Mouse (Mus musculus) liver, embryonic 14.5 days (tissue): ENCODE measurements around the gene Smim14. TPM values are rescaled to one million over a fixed set of nuclear protein-coding genes. Genes with fewer than 3 reads are reported as not detected.

Experiments
- ATAC-seq: fragments of 200-750 bp; cut with Nextera tagmentation; 2 replicates; pipeline ENCODE4 v1.8.0; 2017; ENCODE audit warnings: moderate number of reproducible peaks, mild to moderate bottlenecking, moderate library complexity; ENCODE audit not compliant: insufficient read depth
- DNase-seq, 3 experiments: peaks; one replicate each; pipeline ENCODE4 v3.0.0-alpha.2; 2012 to 2013; ENCODE audit warnings: low read depth in 3 of 3, low spot score in 3 of 3
- H3K27ac ChIP-seq: fragments of 300-500 bp; sonication (generic); 2 replicates; pipeline ENCODE4 v1.5.1; 2014; ENCODE audit warnings: moderate library complexity, mild to moderate bottlenecking, control low read depth, inconsistent platforms
- H3K27me3 ChIP-seq: fragments of 300-500 bp; sonication (generic); 2 replicates; pipeline ENCODE4 v1.6.1; 2014; ENCODE audit warnings: mild to moderate bottlenecking, low read length, moderate library complexity; ENCODE audit not compliant: control insufficient read depth, insufficient read depth
- H3K36me3 ChIP-seq: fragments of 300-500 bp; sonication (generic); replicated peaks from 2 replicates; pipeline ENCODE4 v1.6.1; 2014; ENCODE audit warnings: low read depth; ENCODE audit not compliant: control insufficient read depth, insufficient read depth
- H3K4me1 ChIP-seq, 2 experiments: fragments of 200-500 bp in 1 of 2; fragments of 300-500 bp in 1 of 2; sonication (generic) in 1 of 2; replicated peaks; 2 replicates each; pipeline ENCODE4 v1.6.1; 2012 to 2014; ENCODE audit warnings: antibody characterized with exemption in 1 of 2, inconsistent platforms in 1 of 2, low read length in 1 of 2; ENCODE audit not compliant: control insufficient read depth in 2 of 2, insufficient read depth in 2 of 2
- H3K4me2 ChIP-seq: fragments of 300-500 bp; sonication (generic); 2 replicates; pipeline ENCODE4 v1.6.1; 2014; ENCODE audit warnings: low read depth, mild to moderate bottlenecking, control low read depth, moderate library complexity
- H3K4me3 ChIP-seq, 2 experiments: fragments of 200-500 bp in 1 of 2; fragments of 300-500 bp in 1 of 2; sonication (generic) in 1 of 2; 2 replicates each; pipeline ENCODE4 v1.5.1; 2012 to 2014; ENCODE audit warnings: low read depth in 2 of 2, low read length in 2 of 2, mild to moderate bottlenecking in 2 of 2, control low read depth in 1 of 2, inconsistent platforms in 1 of 2, moderate library complexity in 1 of 2; ENCODE audit not compliant: insufficient read depth in 1 of 2
- H3K9ac ChIP-seq: fragments of 300-500 bp; sonication (generic); replicated peaks from 2 replicates; pipeline ENCODE4 v1.6.1; 2014; ENCODE audit warnings: mild to moderate bottlenecking, control low read depth, moderate library complexity
- H3K9me3 ChIP-seq: fragments of 300-500 bp; sonication (generic); 2 replicates; pipeline ENCODE4 v1.6.1; 2016; ENCODE audit warnings: low read length, mixed read lengths; ENCODE audit not compliant: control insufficient read depth
- CTCF ChIP-seq: IDR thresholded peaks from 2 replicates; pipeline ENCODE4 v1.5.1; 2016; ENCODE audit warnings: antibody characterized with exemption, low read depth, control low read depth
- EP300 ChIP-seq: IDR thresholded peaks from 2 replicates; pipeline ENCODE4 v1.6.1; 2016; ENCODE audit warnings: antibody characterized with exemption, low read depth
- WGBS: fragments of 180-500 bp; shearing (Covaris S2); extraction: QIAGEN DNeasy Blood & Tissue Kit; methylation state at CpG from one replicate; pipeline ENCODE4 v1.1.7; 2014; ENCODE audit not compliant: insufficient replicate concordance; 5-methylcytosine and 5-hydroxymethylcytosine counted together
- polyA plus RNA-seq, 2 experiments: library from polyadenylated mRNA; depleted of rRNA in 1 of 2; stranded (reverse) in 1 of 2; unstranded in 1 of 2; fragments of >200 nt; fragmentation: Nextera tagmentation in 1 of 2; extraction: Ambion mirVana in 1 of 2; gene quantifications; 2 replicates each; pipeline versions ENCODE4 v1.2.1 to v1.2.3; 2012 to 2014

The Smim14 gene
- polyA plus RNA-seq, 2 experiments = 15.4 to 39.9 TPM

DNA sequence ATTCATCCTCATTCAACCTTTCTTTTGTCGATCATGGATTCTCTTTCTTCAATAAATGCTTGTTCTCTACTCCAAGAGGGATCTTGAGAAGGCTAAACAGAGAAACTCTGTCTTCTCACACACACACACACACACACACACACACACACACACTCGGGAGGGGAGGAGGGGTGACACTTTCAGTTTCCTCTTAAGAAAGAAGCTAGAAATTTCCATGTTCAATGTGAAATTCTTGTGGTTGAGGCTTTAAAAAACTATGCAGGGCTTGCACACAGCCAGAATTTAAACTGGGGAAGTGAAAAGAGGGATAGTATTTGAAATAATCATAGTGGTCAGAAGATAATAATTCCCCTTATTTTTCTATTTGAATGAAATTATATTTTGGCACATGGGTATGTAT, 61.2 kb downstream of the Smim14 start:
- H3K9me3 ChIP-seq = no peaks in the 10 kb centered on the region
- no peaks in the 10 kb centered on the region for H3K27me3 ChIP-seq
- WGBS = 47% methylated on average over 2 of the region's 2 CpGs
- no peak for TF ChIP-seq CTCF
- no peak for TF ChIP-seq EP300
- no peak overlapping the region; the same call in 1 of the 2 replicates for H3K27ac ChIP-seq
- peaks cover 5 to 16% of the 10 kb centered on the region in 2 experiments; a peak in 2 of 4 replicates for H3K4me1 ChIP-seq
- no peak overlapping the region for H3K9ac ChIP-seq
- ATAC-seq = no peak
- no peaks in the 10 kb centered on the region for H3K36me3 ChIP-seq
- H3K4me3 ChIP-seq = no peak overlapping the region
- no peak overlapping the region for H3K4me2 ChIP-seq
- DNase-seq = no peak

GRCm38 (mm10) chr5:65469766-65470165, 67.2 kb downstream of the Smim14 start:
- H3K27ac ChIP-seq = no peak overlapping the region
- H3K36me3 ChIP-seq = no peaks in the 10 kb centered on the region
- no peak for TF ChIP-seq EP300
- TF ChIP-seq CTCF = no peak
- H3K9ac ChIP-seq = no peak overlapping the region
- no peak overlapping the region for H3K4me3 ChIP-seq
- H3K4me1 ChIP-seq = no peaks in the 10 kb centered on the region
- no peak for ATAC-seq
- DNase-seq = no peak
- H3K9me3 ChIP-seq = no peaks in the 10 kb centered on the region
- 64% methylated on average over 6 of the region's 6 CpGs for WGBS
- no peak overlapping the region for H3K4me2 ChIP-seq
- no peaks in the 10 kb centered on the region for H3K27me3 ChIP-seq

- 71% methylated on average over 3 of the region's 3 CpGs for WGBS
- no peak overlapping the region for H3K4me3 ChIP-seq
- no peak for ATAC-seq
Observed at GRCm38 (mm10) chr5:65466911-65467310, 70.1 kb downstream of the Smim14 start.

GRCm38 (mm10) chr5:65460361-65460760, 76.6 kb downstream of the Smim14 start:
- no peaks in the 10 kb centered on the region for H3K36me3 ChIP-seq
- no peaks in the 10 kb centered on the region for H3K4me1 ChIP-seq
- no peaks in the 10 kb centered on the region for H3K27me3 ChIP-seq
- H3K9me3 ChIP-seq = no peaks in the 10 kb centered on the region
- 79% methylated on average over 14 of the region's 14 CpGs for WGBS
- H3K9ac ChIP-seq = no peak overlapping the region
- no peak overlapping the region for H3K4me3 ChIP-seq
- no peak for TF ChIP-seq CTCF
- TF ChIP-seq EP300 = no peak
- no peak overlapping the region for H3K27ac ChIP-seq
- H3K4me2 ChIP-seq = no peak overlapping the region
- no peak for DNase-seq
- no peak for ATAC-seq

More at GRCm38 (mm10) chr5:65466911-65467310, 70.1 kb downstream of the Smim14 start:
- Histone ChIP-seq H3K36me3 (no peaks in the 10 kb centered on the region), H3K4me1 (no peaks in the 10 kb centered on the region), H3K27ac (no peak overlapping the region), H3K9ac (no peak overlapping the region), H3K9me3 (no peaks in the 10 kb centered on the region), H3K4me2 (no peak overlapping the region), H3K27me3 (no peaks in the 10 kb centered on the region)
- DNase-seq = no peak
- TF ChIP-seq EP300 (no peak), CTCF (no peak)

- 78% methylated on average over 3 of the region's 3 CpGs for WGBS
- DNase-seq = no peak
- Histone ChIP-seq H3K4me3 (no peak overlapping the region), H3K27me3 (no peaks in the 10 kb centered on the region), H3K4me2 (no peak overlapping the region), H3K9me3 (no peaks in the 10 kb centered on the region), H3K36me3 (no peaks in the 10 kb centered on the region), H3K4me1 (no peaks in the 10 kb centered on the region), H3K27ac (no peak overlapping the region), H3K9ac (no peak overlapping the region)
- no peak for ATAC-seq
- TF ChIP-seq CTCF (no peak), EP300 (no peak)
Observed at GRCm38 (mm10) chr5:65459454-65459853, 77.5 kb downstream of the Smim14 start.
